Mouse (Mus musculus): ENCODE data around the gene Dpm1. TPM values are rescaled to one million over a fixed set of nuclear protein-coding genes. Genes with fewer than 3 reads are reported as not detected.

The Dpm1 gene
- polyA plus RNA-seq, 1 experiment from 2014 or later = 78.5 TPM

DNA sequence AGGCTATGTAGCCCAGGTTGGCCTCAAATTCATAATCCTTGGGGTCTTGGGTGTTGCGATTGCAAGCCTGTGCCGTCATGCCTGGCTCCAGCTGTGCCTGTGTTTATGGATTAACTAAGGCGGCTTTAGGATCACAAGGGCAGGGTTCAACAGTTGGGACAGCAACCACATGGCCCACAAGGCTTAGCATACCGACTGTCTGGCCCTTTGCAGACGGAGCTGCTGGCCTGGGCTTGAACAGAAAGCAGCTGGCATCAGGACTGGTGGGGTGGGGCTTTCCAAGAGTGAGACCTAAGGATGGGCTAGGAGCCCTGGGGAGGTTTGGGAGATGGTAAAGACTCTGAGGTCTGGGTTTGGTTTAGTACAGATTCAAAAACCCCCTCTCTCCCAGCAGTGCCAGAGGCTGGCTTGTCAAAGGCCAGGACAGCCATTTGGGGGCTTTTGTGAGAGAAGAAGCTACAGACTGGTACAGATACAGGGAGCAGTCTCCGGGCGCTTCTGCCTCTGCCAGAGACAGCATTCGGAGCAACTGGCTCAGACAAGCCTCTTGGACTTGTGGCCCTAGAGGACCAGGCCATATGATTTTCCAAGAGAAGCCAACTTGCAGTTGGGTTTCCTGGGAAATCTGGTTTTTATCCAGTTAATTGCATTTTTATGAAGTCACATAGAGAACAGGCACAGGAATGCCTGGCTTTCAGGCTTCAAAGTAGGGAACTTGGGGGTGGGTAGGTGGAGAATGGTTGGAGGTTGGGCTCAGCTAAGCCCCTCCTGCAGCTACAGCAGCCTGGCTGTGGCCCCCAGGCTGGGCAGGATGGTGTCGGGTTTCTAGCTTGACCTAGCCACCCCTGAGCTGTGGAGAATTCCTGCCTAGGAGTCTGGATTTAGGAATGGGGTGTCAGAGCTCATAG lies 61.2 kb downstream of the Dpm1 start:
- Histone ChIP-seq H3K27ac (replicated peaks; ENCODE audit: low read depth, low read length) (peak overlapping the region; percentile 78), H3K4me3 (ENCODE audit: low read depth, low read length) (no peak overlapping the region), H3K27me3 (ENCODE audit: control insufficient read depth, insufficient read depth, low read length) (no peaks in the 10 kb centered on the region), H3K9me3 (replicated peaks; ENCODE audit: control insufficient read depth, low read length) (no peaks in the 10 kb centered on the region), H3K9ac (replicated peaks; ENCODE audit: low read length) (peak overlapping the region; percentile 28; the same call in 1 of the 2 replicates), H3K4me2 (ENCODE audit: low read depth, low read length) (peak overlapping the region; percentile 33; the same call in 1 of the 2 replicates), H3K4me1 (ENCODE audit: control insufficient read depth, insufficient read depth, low read length) (peaks cover 14% of the 10 kb centered on the region), H3K36me3 (replicated peaks; ENCODE audit: control insufficient read depth, insufficient read depth, low read depth, low read length) (no peaks in the 10 kb centered on the region)
- 22% methylated on average over 9 of the region's 9 CpGs for WGBS
- DNase-seq (ENCODE audit: low spot score) = peak; percentile 87
- peak; percentile 81 for ATAC-seq (replicated peaks; ENCODE audit: insufficient number of reproducible peaks, low FRiP score, low TSS enrichment, low read depth)

- Histone ChIP-seq H3K4me1 (ENCODE audit: control insufficient read depth, insufficient read depth, low read length) (peaks cover 14% of the 10 kb centered on the region), H3K4me2 (ENCODE audit: low read depth, low read length) (no peak overlapping the region), H3K9me3 (replicated peaks; ENCODE audit: control insufficient read depth, low read length) (no peaks in the 10 kb centered on the region), H3K9ac (replicated peaks; ENCODE audit: low read length) (no peak overlapping the region), H3K27ac (replicated peaks; ENCODE audit: low read depth, low read length) (no peak overlapping the region), H3K27me3 (ENCODE audit: control insufficient read depth, insufficient read depth, low read length) (no peaks in the 10 kb centered on the region), H3K36me3 (replicated peaks; ENCODE audit: control insufficient read depth, insufficient read depth, low read depth, low read length) (no peaks in the 10 kb centered on the region), H3K4me3 (ENCODE audit: low read depth, low read length) (no peak overlapping the region)
- 44% methylated on average over 3 of the region's 3 CpGs for WGBS
- no peak for ATAC-seq (replicated peaks; ENCODE audit: insufficient number of reproducible peaks, low FRiP score, low TSS enrichment, low read depth)
- no peak for DNase-seq (ENCODE audit: low spot score)
These were observed 62.6 kb downstream of the Dpm1 start for GRCm38 (mm10) chr2:168167781-168168180.

GRCm38 (mm10) chr2:168166750-168167460 lies 63.5 kb downstream of the Dpm1 start:
- Histone ChIP-seq H3K27ac (replicated peaks; ENCODE audit: low read depth, low read length) (no peak overlapping the region), H3K4me1 (ENCODE audit: control insufficient read depth, insufficient read depth, low read length) (peaks cover 14% of the 10 kb centered on the region), H3K4me2 (ENCODE audit: low read depth, low read length) (no peak overlapping the region), H3K4me3 (ENCODE audit: low read depth, low read length) (no peak overlapping the region), H3K36me3 (replicated peaks; ENCODE audit: control insufficient read depth, insufficient read depth, low read depth, low read length) (no peaks in the 10 kb centered on the region), H3K27me3 (ENCODE audit: control insufficient read depth, insufficient read depth, low read length) (no peaks in the 10 kb centered on the region), H3K9ac (replicated peaks; ENCODE audit: low read length) (no peak overlapping the region), H3K9me3 (replicated peaks; ENCODE audit: control insufficient read depth, low read length) (no peaks in the 10 kb centered on the region)
- no peak for DNase-seq (ENCODE audit: low spot score)
- 51% methylated on average over 21 of the region's 21 CpGs for WGBS
- ATAC-seq (replicated peaks; ENCODE audit: insufficient number of reproducible peaks, low FRiP score, low TSS enrichment, low read depth) = no peak

- Histone ChIP-seq H3K4me3 (ENCODE audit: low read depth, low read length) (peak overlapping the region; percentile 20), H3K27me3 (ENCODE audit: control insufficient read depth, insufficient read depth, low read length) (no peaks in the 10 kb centered on the region), H3K4me2 (ENCODE audit: low read depth, low read length) (peak overlapping the region; percentile 42), H3K4me1 (ENCODE audit: control insufficient read depth, insufficient read depth, low read length) (no peaks in the 10 kb centered on the region; the same call in 1 of the 2 replicates), H3K9me3 (replicated peaks; ENCODE audit: control insufficient read depth, low read length) (no peaks in the 10 kb centered on the region), H3K27ac (replicated peaks; ENCODE audit: low read depth, low read length) (peak overlapping the region; percentile 38; the same call in 1 of the 2 replicates), H3K9ac (replicated peaks; ENCODE audit: low read length) (peak overlapping the region; percentile 58), H3K36me3 (replicated peaks; ENCODE audit: control insufficient read depth, insufficient read depth, low read depth, low read length) (no peaks in the 10 kb centered on the region)
- WGBS = 7% methylated on average over 14 of the region's 14 CpGs
- ATAC-seq (replicated peaks; ENCODE audit: insufficient number of reproducible peaks, low FRiP score, low TSS enrichment, low read depth) (no peak), DNase-seq (ENCODE audit: low spot score) (peak; percentile 45)
These were observed 68.4 kb downstream of the Dpm1 start for GRCm38 (mm10) chr2:168161978-168162377.

DNA sequence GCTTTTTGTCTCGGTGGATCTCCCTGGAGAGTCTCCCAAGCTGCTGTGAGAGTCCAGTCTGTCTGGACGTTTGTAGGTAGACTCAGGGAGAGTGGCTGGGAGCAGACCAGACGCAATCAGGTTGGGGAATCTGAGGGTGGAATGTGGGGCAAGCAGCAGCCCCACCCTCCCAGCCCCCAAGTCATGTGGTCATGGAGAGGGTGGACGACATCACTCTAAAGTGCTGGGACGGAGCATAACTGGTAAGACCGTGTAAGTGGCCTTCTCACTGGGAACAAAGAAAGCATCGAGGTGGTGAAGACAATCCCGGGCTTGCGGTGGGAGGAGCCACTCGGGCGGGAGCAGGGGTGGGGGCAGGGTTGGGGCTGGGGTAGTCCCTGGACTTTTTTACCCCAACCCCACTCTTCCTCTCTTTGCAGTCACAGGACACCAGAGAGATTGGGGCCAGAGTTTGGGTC lies 68.8 kb downstream of the Dpm1 start:
- WGBS = 2% methylated on average over 11 of the region's 11 CpGs
- peak overlapping the region; percentile 38; the same call in 1 of the 2 replicates for H3K27ac ChIP-seq (replicated peaks; ENCODE audit: low read depth, low read length)
- no peaks in the 10 kb centered on the region; the same call in 1 of the 2 replicates for H3K4me1 ChIP-seq (ENCODE audit: control insufficient read depth, insufficient read depth, low read length)
- H3K9ac ChIP-seq (replicated peaks; ENCODE audit: low read length) = peak overlapping the region; percentile 58
- ATAC-seq (replicated peaks; ENCODE audit: insufficient number of reproducible peaks, low FRiP score, low TSS enrichment, low read depth) (peak; percentile 36; the same call in 1 of the 2 replicates), DNase-seq (ENCODE audit: low spot score) (peak; percentile 52)
- peak overlapping the region; percentile 42 for H3K4me2 ChIP-seq (ENCODE audit: low read depth, low read length)
- H3K9me3 ChIP-seq (replicated peaks; ENCODE audit: control insufficient read depth, low read length) = no peaks in the 10 kb centered on the region
- H3K36me3 ChIP-seq (replicated peaks; ENCODE audit: control insufficient read depth, insufficient read depth, low read depth, low read length) = no peaks in the 10 kb centered on the region
- peak overlapping the region; percentile 20 for H3K4me3 ChIP-seq (ENCODE audit: low read depth, low read length)
- no peaks in the 10 kb centered on the region for H3K27me3 ChIP-seq (ENCODE audit: control insufficient read depth, insufficient read depth, low read length)

GRCm38 (mm10) chr2:168160370-168160930 lies 69.9 kb downstream of the Dpm1 start:
- no peaks in the 10 kb centered on the region for H3K9me3 ChIP-seq (replicated peaks; ENCODE audit: control insufficient read depth, low read length)
- ATAC-seq (replicated peaks; ENCODE audit: insufficient number of reproducible peaks, low FRiP score, low TSS enrichment, low read depth) (no peak), DNase-seq (ENCODE audit: low spot score) (no peak)
- H3K4me1 ChIP-seq (ENCODE audit: control insufficient read depth, insufficient read depth, low read length) = no peaks in the 10 kb centered on the region; the same call in 1 of the 2 replicates
- no peak overlapping the region for H3K4me3 ChIP-seq (ENCODE audit: low read depth, low read length)
- WGBS = 74% methylated on average over 9 of the region's 9 CpGs
- no peak overlapping the region for H3K27ac ChIP-seq (replicated peaks; ENCODE audit: low read depth, low read length)
- H3K27me3 ChIP-seq (ENCODE audit: control insufficient read depth, insufficient read depth, low read length) = no peaks in the 10 kb centered on the region
- no peaks in the 10 kb centered on the region for H3K36me3 ChIP-seq (replicated peaks; ENCODE audit: control insufficient read depth, insufficient read depth, low read depth, low read length)
- H3K4me2 ChIP-seq (ENCODE audit: low read depth, low read length) = no peak overlapping the region
- H3K9ac ChIP-seq (replicated peaks; ENCODE audit: low read length) = no peak overlapping the region
